Mouse (Mus musculus) CH12.LX (cell line): ENCODE measurements around the gene Tmem206. TPM values are rescaled to one million over a fixed set of nuclear protein-coding genes. Genes with fewer than 3 reads are reported as not detected.

Experiments
- DNase-seq: peaks from one replicate; pipeline ENCODE4 v3.0.0-alpha.2; 2013; ENCODE audit errors: extremely low read depth
- H3K27ac ChIP-seq: 2 replicates; pipeline ENCODE4 v1.5.1; 2012; ENCODE audit warnings: low read depth, mild to moderate bottlenecking, control low read depth, moderate library complexity; ENCODE audit not compliant: insufficient read depth
- H3K27me3 ChIP-seq: replicated peaks from 2 replicates; pipeline ENCODE3; 2012; ENCODE audit warnings: inconsistent platforms
- H3K36me3 ChIP-seq, 2 experiments: replicated peaks in 1 of 2; 2 replicates each; pipeline versions ENCODE3 to v1.6.1; 2012; ENCODE audit warnings: inconsistent platforms in 1 of 2, low read length in 1 of 2, mild to moderate bottlenecking in 1 of 2, mixed read lengths in 1 of 2, moderate library complexity in 1 of 2; ENCODE audit not compliant: control insufficient read depth in 1 of 2, insufficient read depth in 1 of 2
- H3K4me1 ChIP-seq, 2 experiments: 2 replicates each; pipeline ENCODE4 v1.6.1; 2012; ENCODE audit warnings: inconsistent platforms in 1 of 2, moderate library complexity in 1 of 2; ENCODE audit not compliant: insufficient read depth in 2 of 2, control insufficient read depth in 1 of 2
- H3K4me2 ChIP-seq: 2 replicates; pipeline ENCODE4 v1.6.1; 2012; ENCODE audit warnings: low read depth, mild to moderate bottlenecking, control low read depth; ENCODE audit not compliant: poor library complexity, insufficient read depth, severe bottlenecking
- H3K4me3 ChIP-seq, 3 experiments: fragments of 150-350 bp in 1 of 3; sonication (generic) in 1 of 3; replicated peaks in 1 of 3; 2 replicates each; pipeline versions ENCODE3 to v1.5.1; 2011 to 2012; ENCODE audit warnings: low read depth in 2 of 3, low read length in 2 of 3, mild to moderate bottlenecking in 2 of 3, moderate library complexity in 2 of 3, control low read depth in 1 of 3, improper control_type of control experiment in 1 of 3, inconsistent platforms in 1 of 3, mixed read lengths in 1 of 3; ENCODE audit not compliant: poor library complexity in 1 of 3
- H3K79me2 ChIP-seq: replicated peaks from 2 replicates; pipeline ENCODE4 v1.6.1; 2012; ENCODE audit warnings: mild to moderate bottlenecking, moderate library complexity; ENCODE audit not compliant: control insufficient read depth, poor library complexity, insufficient read depth, severe bottlenecking; ENCODE audit errors: extremely low read depth
- H3K9ac ChIP-seq: 2 replicates; pipeline ENCODE4 v1.6.1; 2012; ENCODE audit warnings: low read depth, mild to moderate bottlenecking, control low read depth, moderate library complexity; ENCODE audit not compliant: insufficient read depth
- H3K9me3 ChIP-seq: replicated peaks from 2 replicates; pipeline ENCODE3; 2012; ENCODE audit warnings: low read length, inconsistent platforms, mixed read lengths
- BHLHE40 ChIP-seq: IDR thresholded peaks from 2 replicates; pipeline ENCODE4 v1.6.1; 2011; ENCODE audit warnings: mild to moderate bottlenecking, low read depth, low read length, improper control_type of control experiment
- CHD1 ChIP-seq: IDR thresholded peaks from 2 replicates; pipeline ENCODE4 v1.6.1; 2012; ENCODE audit warnings: low read depth, low read length, improper control_type of control experiment, inconsistent platforms
- CHD2 ChIP-seq: IDR thresholded peaks from 2 replicates; pipeline ENCODE4 v1.6.1; 2011; ENCODE audit warnings: low read length, improper control_type of control experiment
- CTCF ChIP-seq, 2 experiments: IDR thresholded peaks in 1 of 2; conservative IDR thresholded peaks in 1 of 2; 2 replicates each; pipeline ENCODE4 v1.5.1; 2011 to 2012; ENCODE audit warnings: low read depth in 2 of 2, low read length in 2 of 2, improper control_type of control experiment in 1 of 2, inconsistent platforms in 1 of 2, mild to moderate bottlenecking in 1 of 2, moderate library complexity in 1 of 2
- E2F4 ChIP-seq: IDR thresholded peaks from 2 replicates; pipeline ENCODE4 v1.6.1; 2011; ENCODE audit warnings: low read depth, low read length, improper control_type of control experiment; ENCODE audit not compliant: insufficient replicate concordance
- ELF1 ChIP-seq: IDR thresholded peaks from 2 replicates; pipeline ENCODE4 v1.6.1; 2014; ENCODE audit warnings: low read depth, mild to moderate bottlenecking, inconsistent platforms, low read length, improper control_type of control experiment
- ETS1 ChIP-seq: conservative IDR thresholded peaks from 2 replicates; pipeline ENCODE4 v1.6.1; 2012; ENCODE audit warnings: low read depth, mild to moderate bottlenecking, inconsistent platforms, low read length, improper control_type of control experiment, moderate library complexity
- GABPA ChIP-seq: IDR thresholded peaks from 2 replicates; pipeline ENCODE4 v1.6.1; 2012; ENCODE audit warnings: low read depth, low read length, improper control_type of control experiment, inconsistent platforms; ENCODE audit not compliant: insufficient replicate concordance
- IRF4 ChIP-seq: IDR thresholded peaks from 2 replicates; pipeline ENCODE4 v1.6.1; 2014; ENCODE audit warnings: low read depth, mild to moderate bottlenecking, inconsistent platforms, low read length, improper control_type of control experiment
- JUN ChIP-seq: IDR thresholded peaks from 2 replicates; pipeline ENCODE4 v1.6.1; 2011; ENCODE audit warnings: low read depth, mild to moderate bottlenecking, low read length, improper control_type of control experiment, moderate library complexity; ENCODE audit not compliant: insufficient read depth
- KAT2A ChIP-seq: IDR thresholded peaks from 2 replicates; pipeline ENCODE4 v1.6.1; 2012; ENCODE audit warnings: low read length, improper control_type of control experiment, inconsistent platforms; ENCODE audit not compliant: insufficient replicate concordance
- MEF2A ChIP-seq: IDR thresholded peaks from 2 replicates; pipeline ENCODE4 v1.6.1; 2014; ENCODE audit warnings: low read depth, mild to moderate bottlenecking, inconsistent platforms, low read length, improper control_type of control experiment, borderline replicate concordance
- MXI1 ChIP-seq: IDR thresholded peaks from 2 replicates; pipeline ENCODE4 v1.6.1; 2011; ENCODE audit warnings: mild to moderate bottlenecking, low read depth, low read length, improper control_type of control experiment
- MYC ChIP-seq: IDR thresholded peaks from 2 replicates; pipeline ENCODE4 v1.6.1; 2011; ENCODE audit warnings: low read depth, mild to moderate bottlenecking, improper control_type of control experiment, low read length
- NRF1 ChIP-seq: IDR thresholded peaks from 2 replicates; pipeline ENCODE4 v1.6.1; 2014; ENCODE audit warnings: low read depth, mild to moderate bottlenecking, inconsistent platforms, low read length, improper control_type of control experiment, moderate library complexity
- PAX5 ChIP-seq: IDR thresholded peaks from 2 replicates; pipeline ENCODE4 v1.6.1; 2012; ENCODE audit warnings: low read length, inconsistent platforms, mixed read lengths
- POLR2A ChIP-seq: IDR thresholded peaks from 2 replicates; pipeline ENCODE4 v1.6.1; 2011; ENCODE audit warnings: low read depth, mild to moderate bottlenecking, improper control_type of control experiment, low read length
- RAD21 ChIP-seq: IDR thresholded peaks from 2 replicates; pipeline ENCODE4 v1.6.1; 2011; ENCODE audit warnings: low read depth, mild to moderate bottlenecking, low read length, improper control_type of control experiment, moderate library complexity
- RCOR1 ChIP-seq: conservative IDR thresholded peaks from 2 replicates; pipeline ENCODE4 v1.6.1; 2012; ENCODE audit warnings: low read depth, mild to moderate bottlenecking, inconsistent platforms, low read length, improper control_type of control experiment
- SIN3A ChIP-seq: IDR thresholded peaks from 2 replicates; pipeline ENCODE4 v1.6.1; 2012; ENCODE audit warnings: low read length, improper control_type of control experiment, inconsistent platforms
- TBP ChIP-seq: conservative IDR thresholded peaks from 2 replicates; pipeline ENCODE4 v1.6.1; 2011; ENCODE audit warnings: low read depth, low read length, improper control_type of control experiment
- TCF12 ChIP-seq: IDR thresholded peaks from 2 replicates; pipeline ENCODE4 v1.6.1; 2014; ENCODE audit warnings: low read depth, mild to moderate bottlenecking, inconsistent platforms, low read length, improper control_type of control experiment
- ZC3H11A ChIP-seq: IDR thresholded peaks from 2 replicates; pipeline ENCODE4 v1.6.1; 2012; ENCODE audit warnings: low read depth, mild to moderate bottlenecking, inconsistent platforms, low read length, improper control_type of control experiment
- ZMIZ1 ChIP-seq: IDR thresholded peaks from 2 replicates; pipeline ENCODE4 v1.6.1; 2012; ENCODE audit warnings: low read depth, mild to moderate bottlenecking, inconsistent platforms, low read length, improper control_type of control experiment
- dilution Hi-C: fragments of 300-500 bp; cut with MboI; formaldehyde crosslinking; loops from 2 replicates; pipeline ENCODE4 v1.14.3; 2020; ENCODE audit warnings: low sequenced_read_pairs; ENCODE audit not compliant: extremely low pct_unique_long_range_greater_than_20kb, extremely low pct_ligation_motif_present
- in situ Hi-C: fragments of 300-500 bp; cut with MboI; formaldehyde crosslinking; loops from 3 replicates; pipeline ENCODE4 v1.14.3; 2019; ENCODE audit warnings: low sequenced_read_pairs, low pct_ligation_motif_present, low pct_unique_long_range_greater_than_20kb, mixed read lengths
- polyA plus RNA-seq: library from polyadenylated mRNA; unstranded; fragments of >175 nt; gene quantifications from 2 replicates; pipeline ENCODE4 v1.2.1, GENCODE M21; 2012; ENCODE audit warnings: low read depth; ENCODE audit not compliant: insufficient read length
- total RNA-seq, 2 experiments: library from RNA; depleted of rRNA; stranded (reverse); fragments of 300-350 nt in 1 of 2; fragments of >200 nt in 1 of 2; gene quantifications; 2 replicates each; pipeline ENCODE4 v1.2.3; 2012 to 2014

The Tmem206 gene
- total and polyA plus RNA-seq, 3 experiments: 13.1 to 16.4 (median 15.4) TPM

DNA sequence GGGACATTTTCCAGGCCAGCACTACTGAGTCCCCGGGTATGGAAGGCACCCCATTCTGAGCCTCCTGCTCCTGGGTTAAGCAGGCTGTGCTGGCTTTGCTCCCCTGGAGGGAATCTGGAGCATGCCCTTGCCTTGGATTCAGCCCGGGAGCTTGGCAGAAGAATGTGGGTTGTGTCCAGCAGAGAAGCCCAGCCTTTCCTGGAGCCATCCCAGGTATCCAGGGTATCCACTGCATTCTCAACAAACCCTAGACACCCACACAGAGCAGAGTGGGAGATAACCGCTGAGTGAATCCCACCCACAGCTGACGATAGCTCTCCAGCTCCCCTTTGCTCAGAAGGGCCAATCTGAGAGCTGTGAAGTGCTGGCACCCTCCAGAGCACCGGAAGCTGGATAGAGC lies 29.3 kb upstream of the Tmem206 start:
- Histone ChIP-seq H3K9me3 (no peaks in the 10 kb centered on the region), H3K79me2 (no peaks in the 10 kb centered on the region), H3K4me1 (peaks cover 37 to 66% of the 10 kb centered on the region in 2 experiments), H3K4me2 (no peak overlapping the region), H3K27ac (no peak overlapping the region), H3K27me3 (peaks cover 1% of the 10 kb centered on the region), H3K36me3 (no peaks in the 10 kb centered on the region), H3K9ac (no peak overlapping the region), H3K4me3 (no peak overlapping the region)
- TF ChIP-seq NRF1 (no peak), CHD1 (no peak), MXI1 (no peak), POLR2A (no peak)
- dilution Hi-C loops: no loop called here
- no peak for DNase-seq
- in situ Hi-C loops: no loop called here

DNA sequence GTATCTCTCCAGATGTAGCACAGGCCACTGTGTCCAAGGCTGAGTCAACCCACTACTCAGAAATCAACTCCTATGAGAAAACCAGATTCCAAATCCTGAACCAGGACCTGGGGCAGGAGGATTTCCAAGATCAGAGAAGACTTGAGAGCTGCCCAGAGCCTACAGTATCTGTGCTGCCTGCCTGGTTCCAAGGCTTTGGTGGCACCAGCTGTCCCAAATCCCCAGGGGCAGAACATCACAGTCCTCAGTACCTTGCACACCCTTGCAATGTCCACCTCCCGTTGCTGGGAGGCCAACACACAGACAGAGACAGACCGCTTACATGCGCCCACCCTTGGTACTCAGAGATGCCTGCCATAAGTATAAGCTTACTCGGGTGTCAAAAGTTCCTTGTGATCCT lies 27.4 kb upstream of the Tmem206 start:
- no peak overlapping the region for H3K4me2 ChIP-seq
- in situ Hi-C loops (no loop called here), dilution Hi-C loops (no loop called here)
- TF ChIP-seq CTCF (conservative IDR thresholded peaks at IDR 0.05 in 1 of 2, IDR thresholded peaks at IDR 0.05 in 1 of 2; ENCODE audit: low read depth in 2 of 2, low read length in 2 of 2) (no peak), RCOR1 (no peak), RAD21 (no peak), IRF4 (no peak)
- H3K4me3 ChIP-seq: no peak overlapping the region
- no peaks in the 10 kb centered on the region for H3K79me2 ChIP-seq
- H3K9me3 ChIP-seq: no peaks in the 10 kb centered on the region
- peaks cover 1% of the 10 kb centered on the region for H3K27me3 ChIP-seq
- H3K9ac ChIP-seq: no peak overlapping the region
- DNase-seq: no peak
- peaks cover 32 to 62% of the 10 kb centered on the region in 2 experiments for H3K4me1 ChIP-seq
- H3K27ac ChIP-seq: no peak overlapping the region
- H3K36me3 ChIP-seq: no peaks in the 10 kb centered on the region

DNA sequence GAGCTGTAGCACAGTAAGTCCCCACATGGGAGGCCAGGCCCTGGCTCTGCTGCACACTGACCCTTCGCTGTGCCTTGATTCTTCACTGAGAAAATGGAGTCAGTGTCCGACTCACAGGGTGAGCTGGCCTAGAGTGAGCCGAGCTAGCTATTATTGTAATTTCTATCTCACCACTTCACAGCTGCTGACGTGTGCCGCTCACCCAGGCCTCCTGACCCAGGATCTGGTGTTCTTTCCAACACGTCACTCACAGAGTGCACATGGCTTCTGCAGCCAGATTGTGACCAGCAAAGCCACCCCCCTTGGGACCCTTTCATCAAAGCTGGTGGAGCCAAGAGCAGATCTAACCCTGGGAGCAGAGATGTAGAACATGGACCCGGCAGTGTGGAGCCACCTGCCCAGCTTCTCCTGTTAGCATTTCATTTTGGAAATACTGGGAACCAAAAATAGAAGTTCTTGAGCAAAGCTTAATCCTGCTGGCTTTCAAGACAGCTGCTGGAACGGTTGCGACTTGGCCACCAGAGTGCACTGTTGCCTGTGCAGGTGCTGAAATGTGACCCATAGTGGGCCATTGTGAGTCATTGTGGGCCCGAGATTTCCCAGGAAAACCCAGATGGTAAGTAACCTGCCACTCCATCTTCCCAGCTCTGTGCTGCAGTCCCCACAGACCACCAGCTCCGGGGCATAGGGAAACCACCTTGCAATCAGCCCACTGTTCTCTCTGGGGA lies 26.3 kb upstream of the Tmem206 start:
- Histone ChIP-seq H3K9ac (no peak overlapping the region), H3K4me1 (peaks cover 37 to 66% of the 10 kb centered on the region in 2 experiments), H3K27ac (0 out of 2 replicates have a peak overlapping the region, but pooled peaks have one; percentile 27), H3K27me3 (peaks cover 1% of the 10 kb centered on the region), H3K4me2 (0 out of 2 replicates have a peak overlapping the region, but pooled peaks have one; percentile 4), H3K9me3 (no peaks in the 10 kb centered on the region), H3K79me2 (no peaks in the 10 kb centered on the region), H3K4me3 (peak overlapping the region in 1 of 3 experiments; percentile 22), H3K36me3 (no peaks in the 10 kb centered on the region)
- in situ Hi-C loops (no loop called here), dilution Hi-C loops (no loop called here)
- DNase-seq: peak; percentile 76
- TF ChIP-seq CHD2 (peak; percentile 55; the same call in 1 of the 2 replicates), MEF2A (peak; percentile 88), ZMIZ1 (no peak), TCF12 (peak; percentile 88), KAT2A (no peak), JUN (no peak), ZC3H11A (peak; percentile 34), GABPA (no peak), ELF1 (peak; percentile 48; the same call in 1 of the 2 replicates), CTCF (conservative IDR thresholded peaks at IDR 0.05 in 1 of 2, IDR thresholded peaks at IDR 0.05 in 1 of 2; ENCODE audit: low read depth in 2 of 2, low read length in 2 of 2) (peak; percentile 36 to 85), TBP (no peak), SIN3A (no peak; the same call in none of the 2 replicates), PAX5 (no peak), MYC (peak; percentile 73; the same call in 1 of the 2 replicates), IRF4 (peak; percentile 91), MXI1 (peak; percentile 63; the same call in 1 of the 2 replicates), E2F4 (0 out of 2 replicates have a peak, but pooled peaks have one; percentile 29), RAD21 (peak; percentile 79), BHLHE40 (peak; percentile 65; the same call in 1 of the 2 replicates), ETS1 (peak; percentile 61)
